Mouse (Mus musculus): ENCODE results near the gene Fam104a.
"Not testable (repeated sequence)": the region's sequence is repeated elsewhere in the genome, so short reads cannot be mapped to it uniquely, and the experiment has no call there.

Gene Fam104a

DNA sequence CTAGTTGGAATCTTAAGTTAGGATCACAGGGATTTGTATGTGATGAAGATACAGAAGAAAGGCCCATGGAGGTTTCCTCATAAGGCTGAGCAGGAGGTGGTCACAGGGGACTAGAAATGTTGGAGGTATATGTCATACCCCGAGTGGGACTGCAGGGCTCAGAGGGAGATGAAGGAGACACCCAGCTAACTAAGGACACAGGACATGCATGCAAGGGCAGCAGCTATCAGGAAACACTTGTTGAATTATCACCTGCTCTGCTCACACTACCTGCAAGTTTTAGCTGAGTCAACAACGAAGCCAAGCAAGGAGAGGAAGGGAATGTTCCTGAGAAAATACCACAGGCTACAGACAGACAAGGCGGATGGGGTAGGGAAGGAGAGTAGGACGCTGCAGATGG lies 16.3 kb downstream of the Fam104a start:
- ATAC-seq (ENCODE audit: insufficient number of reproducible peaks, low FRiP score, low TSS enrichment): no peak

DNA sequence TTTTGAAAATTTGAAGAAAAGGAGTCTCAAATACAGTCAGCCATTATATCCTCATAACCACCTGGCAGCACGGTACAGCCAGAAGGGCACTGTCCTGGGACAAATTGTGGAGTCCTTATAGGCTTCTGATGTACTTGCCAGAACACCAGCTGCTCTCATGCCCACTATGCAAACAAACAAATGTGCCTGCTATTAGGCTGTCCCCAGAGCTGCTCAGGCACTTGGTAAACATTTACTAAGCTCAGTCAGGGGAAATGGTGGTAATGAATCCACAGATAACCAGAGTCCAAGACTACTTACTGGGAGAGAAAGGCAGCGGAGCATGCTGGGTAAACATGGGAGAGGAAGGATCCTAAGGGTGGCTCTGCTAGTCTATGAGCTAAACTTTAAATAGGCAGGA lies 16.8 kb downstream of the Fam104a start:
- ATAC-seq (ENCODE audit: insufficient number of reproducible peaks, low FRiP score, low TSS enrichment): no peak

DNA sequence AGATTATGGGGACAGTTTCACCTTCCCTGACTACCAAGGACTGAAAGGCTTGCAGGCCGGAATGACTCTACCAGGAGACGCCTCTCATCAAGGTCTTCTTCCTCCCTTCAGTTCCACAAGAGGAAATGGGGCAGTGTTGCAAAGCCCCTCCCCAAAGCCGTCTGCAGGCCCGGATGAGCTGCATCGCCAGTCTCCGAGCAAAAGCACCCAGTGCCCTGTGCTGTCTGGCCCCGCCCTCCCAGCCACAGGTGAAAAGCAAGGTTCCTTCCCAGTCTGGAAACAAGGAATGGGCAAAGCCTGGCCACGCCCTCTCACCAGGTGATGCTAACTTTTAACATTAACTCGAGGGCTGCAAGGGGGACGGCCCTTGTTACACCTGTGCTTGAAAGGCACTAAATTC lies 17.3 kb downstream of the Fam104a start:
- no peak for ATAC-seq (ENCODE audit: insufficient number of reproducible peaks, low FRiP score, low TSS enrichment)

DNA sequence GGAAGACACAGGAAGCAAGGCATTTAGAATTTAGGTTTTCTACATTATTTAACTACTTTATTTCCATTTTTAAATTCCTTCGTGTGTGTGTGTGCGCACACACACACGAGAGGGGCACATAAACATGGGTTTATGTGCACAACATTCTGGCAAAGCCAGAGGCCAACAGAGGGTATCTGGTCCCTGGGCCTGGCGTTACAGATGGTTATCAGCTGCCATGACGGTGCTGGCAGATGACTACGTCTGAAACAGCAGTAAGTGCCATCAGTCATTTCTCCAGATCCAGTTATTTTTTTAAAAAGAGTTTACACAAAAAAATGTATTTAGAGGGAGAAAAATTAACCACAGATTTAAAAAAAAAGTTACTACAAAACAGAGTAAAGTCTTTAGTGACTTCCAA lies 17.8 kb downstream of the Fam104a start:
- no peak for ATAC-seq (ENCODE audit: insufficient number of reproducible peaks, low FRiP score, low TSS enrichment)

DNA sequence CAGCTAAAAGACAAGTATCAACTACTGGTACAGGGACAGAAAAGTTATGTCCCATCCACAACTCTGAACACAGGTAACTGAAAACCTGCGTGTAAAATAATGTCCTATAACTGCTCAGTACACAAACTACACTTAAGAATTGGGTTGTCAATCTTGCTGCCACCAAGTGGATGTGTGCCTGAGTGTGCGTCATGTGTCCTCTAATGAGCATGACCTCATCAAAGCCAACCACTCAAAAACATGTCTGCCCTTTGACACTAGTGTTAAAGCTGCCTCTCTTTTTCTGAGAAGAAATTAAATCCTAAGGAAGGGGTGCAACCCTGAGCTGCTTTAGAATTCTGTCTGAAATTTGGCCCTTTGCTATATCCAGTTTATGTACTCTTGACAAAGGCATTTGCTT lies 19.7 kb downstream of the Fam104a start:
- no peak for ATAC-seq (ENCODE audit: insufficient number of reproducible peaks, low FRiP score, low TSS enrichment)

DNA sequence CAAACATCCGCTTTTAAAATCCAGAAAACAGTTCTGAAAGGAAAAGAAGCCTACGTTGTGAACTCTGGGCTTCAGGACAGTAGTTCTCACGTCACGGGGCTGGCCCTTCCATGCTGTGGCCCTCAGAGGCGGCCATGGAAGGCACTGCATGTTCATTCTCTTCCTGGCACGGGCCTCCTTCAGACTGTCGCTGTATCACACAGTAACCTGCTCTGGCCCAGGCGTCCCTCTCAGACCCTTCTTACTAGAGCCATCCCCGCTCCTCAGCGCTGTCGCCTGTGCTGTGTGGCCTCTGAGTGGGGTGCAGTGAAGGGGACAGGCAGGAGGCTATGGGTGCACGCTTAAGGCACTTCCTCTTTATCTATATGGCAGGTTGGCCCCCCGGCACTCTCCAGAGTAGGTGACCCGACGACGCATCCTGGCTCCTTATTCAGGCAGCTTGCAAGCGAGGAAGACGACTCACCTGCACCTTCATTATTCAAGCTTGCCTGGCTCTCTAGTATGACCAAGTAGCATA lies 22.1 kb downstream of the Fam104a start:
- no peak for ATAC-seq (ENCODE audit: insufficient number of reproducible peaks, low FRiP score, low TSS enrichment)

DNA sequence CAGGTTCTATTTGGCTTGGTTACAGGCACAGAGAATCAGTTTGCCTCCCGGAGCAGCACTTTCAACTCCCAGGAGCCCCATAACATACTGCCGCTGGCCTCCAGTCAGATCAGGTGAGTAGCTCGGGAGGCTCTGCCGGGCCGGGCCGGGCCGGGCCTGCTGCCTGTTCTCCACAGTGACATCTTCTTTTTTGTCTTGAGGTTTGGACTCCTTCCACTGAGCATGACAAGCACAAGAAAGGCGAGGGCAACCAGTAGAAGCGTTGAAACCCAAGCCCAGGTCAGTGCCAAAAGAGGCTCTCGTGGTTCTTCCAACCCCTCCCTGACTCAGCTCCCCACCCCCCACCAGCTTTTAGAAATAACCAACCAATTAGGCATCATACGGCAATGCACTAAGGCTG lies 23.0 kb downstream of the Fam104a start:
- no peak for ATAC-seq (ENCODE audit: insufficient number of reproducible peaks, low FRiP score, low TSS enrichment)

DNA sequence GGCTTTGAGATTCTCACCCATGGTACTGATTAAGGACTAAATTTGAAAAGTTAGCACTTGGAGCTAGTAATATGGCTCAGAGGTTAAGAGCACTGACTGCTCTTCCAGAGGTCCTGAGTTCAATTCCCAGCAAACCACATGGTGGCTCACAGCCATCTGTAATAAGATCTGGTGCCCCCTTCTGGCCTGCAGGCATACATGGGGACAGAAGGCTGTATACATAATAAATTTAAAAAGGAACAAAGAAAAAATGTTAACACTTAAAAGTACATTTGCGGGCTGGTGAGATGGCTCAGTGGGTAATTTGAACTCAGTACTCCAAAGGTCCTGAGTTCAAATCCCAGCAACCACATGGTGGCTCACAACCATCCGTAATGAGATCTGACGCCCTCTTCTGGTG lies 23.7 kb downstream of the Fam104a start:
- not testable (repeated sequence) for ATAC-seq (ENCODE audit: insufficient number of reproducible peaks, low FRiP score, low TSS enrichment)

DNA sequence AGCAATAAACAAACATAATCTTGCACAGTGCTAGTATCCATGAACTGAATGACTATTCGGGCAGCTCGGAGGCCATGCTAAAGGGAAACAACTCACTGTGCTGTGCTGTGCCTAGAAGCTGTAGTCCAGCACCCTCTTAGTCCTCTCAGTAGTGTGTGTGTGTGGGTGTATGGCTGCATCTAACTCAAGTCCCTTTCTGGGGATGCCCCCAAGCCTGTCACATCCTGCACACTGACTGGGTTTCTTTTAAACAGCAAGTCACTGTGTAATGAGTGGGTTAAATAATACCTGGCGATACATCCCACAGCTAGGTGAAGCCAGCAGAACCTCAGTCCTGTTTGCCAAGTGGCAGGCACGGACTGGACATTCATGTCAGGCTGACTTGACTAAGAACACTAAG lies 25.2 kb downstream of the Fam104a start:
- ATAC-seq (ENCODE audit: insufficient number of reproducible peaks, low FRiP score, low TSS enrichment): no peak

DNA sequence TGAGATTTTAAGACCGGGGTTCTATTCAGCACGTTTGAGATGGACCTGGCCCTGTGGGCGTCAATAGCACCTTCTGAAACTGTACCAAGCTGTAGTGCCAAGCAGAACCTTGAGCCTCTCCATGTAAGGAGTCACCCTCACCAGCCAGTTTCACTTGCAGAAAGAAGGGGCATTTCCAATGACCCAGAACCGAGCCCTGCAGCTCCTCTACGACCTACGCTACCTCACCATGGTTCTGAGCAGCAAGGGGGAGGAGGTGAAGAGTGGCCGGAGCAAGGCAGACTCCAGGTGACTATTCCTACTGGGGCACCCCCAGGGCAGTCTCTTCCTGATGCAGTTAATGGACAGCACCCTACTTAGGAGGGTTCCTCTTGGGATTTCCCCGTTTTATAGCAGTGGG lies 25.6 kb downstream of the Fam104a start:
- no peak for ATAC-seq (ENCODE audit: insufficient number of reproducible peaks, low FRiP score, low TSS enrichment)

DNA sequence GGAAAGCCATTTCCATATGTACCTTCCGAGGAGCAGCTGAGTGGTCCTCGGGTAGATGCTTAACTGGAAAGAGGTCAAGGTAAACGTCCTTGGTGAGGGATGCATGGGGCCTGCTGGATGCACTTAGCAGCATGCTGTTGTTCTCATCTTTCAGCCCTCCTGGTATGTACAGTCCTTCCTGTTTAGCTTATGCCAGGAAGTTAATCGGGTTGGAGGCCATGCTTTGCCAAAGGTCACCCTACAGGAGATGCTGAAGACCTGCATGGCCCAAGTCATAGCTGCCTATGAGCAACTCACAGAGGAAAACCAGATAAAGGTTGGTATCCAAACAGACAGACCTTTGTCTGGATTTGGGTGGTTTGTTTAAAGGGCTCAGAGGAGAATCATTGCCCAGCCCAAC lies 26.7 kb downstream of the Fam104a start:
- no peak for ATAC-seq (ENCODE audit: insufficient number of reproducible peaks, low FRiP score, low TSS enrichment)

DNA sequence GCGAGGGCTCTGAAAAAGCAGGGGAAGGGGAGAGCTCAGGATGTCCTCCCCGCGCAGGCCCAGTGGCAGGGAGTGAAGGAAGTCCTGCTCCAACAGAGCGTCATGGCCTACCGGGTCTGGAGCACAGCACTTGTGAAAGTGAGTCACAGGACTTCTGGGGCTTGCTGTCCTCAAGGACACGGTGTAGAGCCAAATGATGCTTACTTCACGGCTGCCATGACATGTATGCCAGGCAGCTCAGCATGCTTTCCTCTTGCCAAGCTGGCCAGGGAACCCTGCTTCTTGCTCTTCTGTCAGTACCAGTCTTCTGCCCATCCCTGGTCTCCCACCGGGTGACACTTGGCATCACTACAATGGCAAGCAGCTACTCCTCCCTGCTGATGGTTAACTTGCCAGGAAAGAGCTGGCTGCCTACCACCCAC lies 27.4 kb downstream of the Fam104a start:
- peak; percentile 78 for ATAC-seq (ENCODE audit: insufficient number of reproducible peaks, low FRiP score, low TSS enrichment)

DNA sequence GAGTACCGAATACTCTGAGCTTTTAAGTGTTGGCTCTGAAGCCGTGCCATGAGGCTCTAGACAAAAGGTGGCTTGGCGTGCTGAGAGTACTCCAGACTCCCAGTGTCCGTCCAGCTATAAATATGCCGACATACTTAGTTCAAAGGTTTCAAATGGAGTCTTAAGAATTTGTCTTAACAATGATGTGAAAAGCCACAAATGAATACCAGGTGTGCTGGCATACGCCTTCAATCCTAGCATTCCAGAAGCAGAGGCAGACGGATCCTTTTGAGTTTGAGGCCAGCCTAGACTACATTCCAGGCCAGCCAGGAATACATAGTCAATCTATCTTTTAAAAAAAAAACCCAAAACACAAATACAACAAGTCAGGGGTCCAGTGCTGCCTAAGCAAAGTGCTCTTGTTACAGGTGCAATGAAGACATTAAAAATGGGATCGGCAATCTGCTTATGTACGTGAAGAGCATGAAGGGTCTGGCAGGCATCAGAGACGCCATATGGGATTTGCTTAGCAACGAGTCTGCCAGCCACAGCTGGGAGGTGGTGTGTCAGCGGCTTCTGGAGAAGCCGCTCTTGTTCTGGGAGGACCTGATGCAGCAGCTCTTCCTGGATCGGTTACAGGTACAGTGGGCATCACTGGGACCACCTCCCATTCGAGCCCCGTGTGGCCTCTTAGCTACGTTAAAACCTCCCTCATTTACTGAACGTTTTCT lies 29.2 kb downstream of the Fam104a start:
- no peak for ATAC-seq (ENCODE audit: insufficient number of reproducible peaks, low FRiP score, low TSS enrichment)

DNA sequence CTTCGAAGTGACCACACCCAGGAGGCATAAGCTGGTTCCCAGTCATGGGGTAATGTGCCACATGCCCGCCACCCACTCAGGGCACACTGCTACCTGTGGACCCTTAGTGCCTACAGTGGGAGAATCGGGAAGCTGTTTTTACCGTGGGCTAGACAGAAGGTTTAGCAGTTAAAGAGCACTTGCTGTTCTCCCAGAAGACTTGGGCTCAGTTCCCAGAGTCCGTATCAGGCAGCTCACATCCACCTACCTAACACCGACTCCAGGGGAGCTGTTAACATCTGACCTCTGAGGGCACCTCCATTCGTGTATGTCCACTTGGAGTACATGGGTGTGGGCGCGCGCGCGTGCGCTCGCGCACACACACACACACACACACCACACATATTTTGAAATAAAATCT lies 29.9 kb downstream of the Fam104a start:
- no peak for ATAC-seq (ENCODE audit: insufficient number of reproducible peaks, low FRiP score, low TSS enrichment)

DNA sequence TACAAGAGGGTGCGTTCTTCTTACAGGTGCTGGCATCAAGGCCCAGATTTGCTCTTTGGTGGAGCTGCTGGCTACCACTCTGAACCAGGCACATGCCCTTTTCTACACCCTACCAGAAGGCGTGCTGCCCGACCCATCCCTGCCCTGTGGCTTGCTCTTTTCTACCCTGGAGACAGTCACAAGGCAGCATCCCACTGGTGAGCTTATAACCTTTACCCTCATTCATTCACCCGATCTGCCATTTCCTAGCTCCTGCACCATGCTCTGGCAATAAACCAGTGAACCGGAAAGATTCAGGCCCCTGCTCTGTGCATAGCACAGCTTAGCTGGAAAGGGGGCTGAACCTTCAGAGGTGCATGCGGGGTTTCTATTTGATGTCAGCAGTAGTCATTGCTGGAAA lies 31.4 kb downstream of the Fam104a start:
- no peak for ATAC-seq (ENCODE audit: insufficient number of reproducible peaks, low FRiP score, low TSS enrichment)

DNA sequence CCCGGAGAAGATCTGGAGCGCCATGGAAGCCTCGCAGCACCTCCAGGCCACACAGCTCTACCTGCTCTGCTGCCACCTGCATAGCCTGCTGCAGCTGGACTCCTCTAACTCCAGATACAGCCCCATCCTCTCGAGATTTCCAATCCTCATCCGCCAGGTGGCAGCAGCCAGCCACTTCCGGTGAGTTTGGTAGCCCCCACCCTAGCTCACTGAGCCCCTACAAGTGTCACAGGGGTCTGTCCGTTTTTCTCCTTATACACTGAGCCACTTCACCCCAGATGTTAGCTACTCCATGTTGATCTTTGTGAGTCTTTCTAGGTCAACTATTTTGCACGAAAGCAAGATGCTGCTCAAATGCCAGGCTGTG lies 32.1 kb downstream of the Fam104a start:
- no peak for ATAC-seq (ENCODE audit: insufficient number of reproducible peaks, low FRiP score, low TSS enrichment)

DNA sequence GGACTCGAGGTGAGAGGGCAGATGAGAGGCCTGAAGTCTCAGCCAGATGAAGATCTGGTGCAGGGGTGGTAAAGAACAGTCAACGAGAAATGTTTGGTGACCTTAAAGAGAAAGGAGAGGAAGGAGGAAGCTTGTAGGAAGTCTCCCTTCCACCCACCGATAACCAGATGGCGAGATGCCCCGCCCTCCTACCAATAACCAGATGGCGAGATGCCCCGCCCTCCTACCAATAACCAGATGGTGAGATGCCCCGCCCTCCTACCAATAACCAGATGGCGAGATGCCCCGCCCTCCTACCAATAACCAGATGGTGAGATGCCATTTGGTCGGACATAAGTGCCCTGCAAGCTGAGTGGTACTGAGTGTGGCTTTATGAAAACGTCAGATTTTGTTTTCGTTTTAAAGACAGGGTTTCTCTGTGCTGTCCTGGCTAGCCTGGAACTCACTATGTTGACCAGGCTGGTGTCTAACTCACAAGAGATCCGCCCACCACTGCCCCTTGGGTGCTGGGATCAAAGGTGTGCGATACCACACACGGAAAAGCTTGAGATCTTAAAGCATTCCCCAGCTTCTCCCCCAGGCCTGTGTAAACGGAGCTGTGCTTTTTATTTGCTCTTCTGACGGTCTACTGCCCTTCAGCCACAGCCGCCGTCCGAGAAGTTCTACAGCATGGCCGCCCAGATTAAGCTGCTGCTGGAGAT lies 32.6 kb downstream of the Fam104a start:
- ATAC-seq (ENCODE audit: insufficient number of reproducible peaks, low FRiP score, low TSS enrichment): no peak

DNA sequence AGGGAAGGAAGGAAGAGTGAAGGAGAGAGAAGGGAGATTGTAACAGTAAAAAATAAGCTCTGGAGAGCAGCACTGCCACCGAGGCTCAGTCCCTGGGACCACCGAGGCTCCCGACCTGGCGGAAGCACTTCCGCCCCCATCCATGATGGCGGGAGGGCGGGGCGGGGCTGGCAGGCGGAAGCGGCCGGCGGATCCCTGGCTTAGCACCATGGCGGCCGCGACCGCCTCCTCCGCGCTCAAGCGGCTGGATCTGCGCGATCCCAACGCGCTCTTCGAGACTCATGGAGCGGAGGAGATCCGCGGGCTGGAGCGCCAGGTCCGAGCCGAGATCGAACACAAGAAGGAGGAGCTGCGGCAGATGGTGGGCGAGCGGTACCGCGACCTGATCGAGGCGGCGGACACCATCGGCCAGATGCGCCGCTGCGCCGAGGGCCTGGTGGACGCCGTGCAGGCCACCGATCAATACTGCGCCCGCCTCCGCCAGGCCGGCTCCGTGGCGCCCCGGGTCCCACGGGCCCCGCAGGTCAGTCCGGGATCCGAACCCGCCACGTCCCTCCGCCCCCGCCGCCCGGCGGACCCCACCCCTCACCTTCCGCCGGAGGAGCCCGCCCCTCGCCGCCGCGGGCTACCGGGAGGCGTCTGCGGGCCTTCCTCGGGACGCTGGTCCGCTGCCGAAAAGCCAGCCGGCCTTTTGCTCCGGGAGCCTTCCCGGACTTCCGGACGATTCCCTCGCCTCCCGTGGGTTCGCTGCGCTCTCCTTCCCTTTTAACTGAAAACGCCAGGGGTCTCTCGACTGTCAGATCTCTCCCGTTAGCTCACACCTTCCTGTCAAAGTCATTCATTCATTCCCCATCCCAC lies 34.4 kb downstream of the Fam104a start, which contains the start of gene Slc39a11:
Gene Slc39a11 (minus strand): TSS at position 727 of the 858 bp plus-strand sequence.
- peak; percentile 42 for ATAC-seq (ENCODE audit: insufficient number of reproducible peaks, low FRiP score, low TSS enrichment)

DNA sequence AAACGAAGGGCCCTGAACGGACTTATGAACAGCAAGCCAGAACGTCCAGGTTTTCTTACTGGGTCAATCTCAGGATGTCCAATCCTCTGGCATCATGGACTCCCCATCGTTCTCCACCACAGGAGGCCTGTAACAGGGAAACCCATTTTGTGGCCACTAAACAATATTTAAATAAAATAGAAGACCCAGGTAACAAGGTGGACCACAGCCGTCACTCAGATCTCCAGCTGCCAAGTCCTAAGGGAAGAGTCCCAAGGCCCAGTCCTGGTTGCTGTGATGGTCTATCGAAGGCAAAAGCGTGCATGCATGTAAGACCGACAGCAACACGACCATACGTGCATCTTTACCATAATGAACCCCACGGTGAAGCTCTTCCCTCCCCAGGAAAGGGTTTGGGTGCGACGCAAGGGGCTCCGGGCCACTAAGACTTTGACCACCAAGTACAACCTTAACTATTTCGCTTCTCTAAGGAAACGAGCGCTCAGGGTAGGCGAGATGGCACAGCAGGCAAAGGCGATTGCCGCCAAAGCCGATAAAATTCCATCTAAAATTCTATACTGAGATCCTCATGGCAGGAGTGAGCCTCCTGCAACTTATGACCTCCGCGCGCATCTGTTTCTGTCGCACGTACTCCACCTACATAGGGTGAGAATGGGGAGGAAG lies 35.1 kb downstream of the Fam104a start, which contains the start of gene Cog1:
Gene Cog1 (plus strand): TSS at position 480 of the 663 bp plus-strand sequence.
- no peak for ATAC-seq (ENCODE audit: insufficient number of reproducible peaks, low FRiP score, low TSS enrichment)

DNA sequence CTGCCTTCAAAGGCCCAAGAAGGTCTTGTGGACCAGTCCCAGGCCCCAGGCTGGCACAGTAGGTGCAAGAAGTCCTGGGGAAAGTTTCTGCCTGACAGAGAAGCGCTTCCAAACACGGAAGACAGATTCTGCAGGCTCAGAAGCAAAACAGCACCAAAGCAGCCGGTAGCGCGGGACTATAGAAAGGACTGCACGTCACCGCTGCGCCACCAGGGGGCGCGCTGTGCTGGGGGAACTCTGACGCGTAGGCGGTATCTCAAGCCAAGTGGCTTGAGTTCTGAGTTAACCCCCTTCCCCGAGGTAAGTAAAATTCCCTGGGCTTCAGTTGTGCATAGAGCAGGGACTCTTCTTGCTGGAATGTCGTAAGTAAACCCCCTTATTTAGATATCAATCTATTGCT lies 35.8 kb downstream of the Fam104a start:
- ATAC-seq (ENCODE audit: insufficient number of reproducible peaks, low FRiP score, low TSS enrichment): peak; percentile 27; the same call in 1 of the 2 replicates
